Mouse (Mus musculus) hindbrain, embryonic 16.5 days (tissue): ENCODE data around the gene Pald1. TPM values are rescaled to one million over a fixed set of nuclear protein-coding genes. Genes with fewer than 3 reads are reported as not detected.

ENCODE experiments used
- ATAC-seq: fragments of 200-750 bp; cut with Nextera tagmentation; 2 replicates; pipeline ENCODE4 v1.8.0; 2017; ENCODE audit warnings: moderate TSS enrichment, moderate library complexity
- H3K27ac ChIP-seq: fragments of 300-500 bp; sonication (generic); 2 replicates; pipeline ENCODE4 v1.5.1; 2014; ENCODE audit warnings: low read depth, mild to moderate bottlenecking, control low read depth, low read length, moderate library complexity
- H3K27me3 ChIP-seq: fragments of 300-500 bp; sonication (generic); replicated peaks from 2 replicates; pipeline ENCODE4 v1.6.1; 2014; ENCODE audit warnings: low read length; ENCODE audit not compliant: control insufficient read depth, insufficient read depth
- H3K36me3 ChIP-seq: fragments of 300-500 bp; sonication (generic); 2 replicates; pipeline ENCODE4 v1.6.1; 2014; ENCODE audit warnings: mild to moderate bottlenecking, low read length, moderate library complexity, mixed read lengths; ENCODE audit not compliant: control insufficient read depth, insufficient read depth
- H3K4me1 ChIP-seq: fragments of 300-500 bp; sonication (generic); 2 replicates; pipeline ENCODE4 v1.6.1; 2014; ENCODE audit warnings: low read depth, low read length; ENCODE audit not compliant: control insufficient read depth, insufficient read depth
- H3K4me2 ChIP-seq: fragments of 300-500 bp; sonication (generic); 2 replicates; pipeline ENCODE4 v1.6.1; 2014; ENCODE audit warnings: mild to moderate bottlenecking, low read length, control low read depth, moderate library complexity
- H3K4me3 ChIP-seq: fragments of 300-500 bp; sonication (generic); 2 replicates; pipeline ENCODE4 v1.5.1; 2014; ENCODE audit warnings: mild to moderate bottlenecking, low read length, control low read depth, moderate library complexity
- H3K9ac ChIP-seq: fragments of 300-500 bp; sonication (generic); 2 replicates; pipeline ENCODE4 v1.6.1; 2014; ENCODE audit warnings: low read depth, mild to moderate bottlenecking, control low read depth, low read length, moderate library complexity
- H3K9me3 ChIP-seq: fragments of 300-500 bp; sonication (generic); 2 replicates; pipeline ENCODE4 v1.6.1; 2014; ENCODE audit warnings: mild to moderate bottlenecking, low read length, moderate library complexity; ENCODE audit not compliant: control insufficient read depth
- whole genome bisulfite sequencing: fragments of 180-500 bp; shearing (Covaris S2); extraction: QIAGEN DNeasy Blood & Tissue Kit; methylation state at CpG from one replicate; pipeline ENCODE4 v1.1.7; 2014; 5-methylcytosine and 5-hydroxymethylcytosine counted together
- polyA plus RNA-seq: library from polyadenylated mRNA; unstranded; fragments of >200 nt; fragmentation: Nextera tagmentation; extraction: Ambion mirVana; gene quantifications from 2 replicates; pipeline ENCODE4 v1.2.1, GENCODE M21; 2015

Gene Pald1
- polyA plus RNA-seq, 1 experiment from 2014 or later = 26.9 TPM

DNA sequence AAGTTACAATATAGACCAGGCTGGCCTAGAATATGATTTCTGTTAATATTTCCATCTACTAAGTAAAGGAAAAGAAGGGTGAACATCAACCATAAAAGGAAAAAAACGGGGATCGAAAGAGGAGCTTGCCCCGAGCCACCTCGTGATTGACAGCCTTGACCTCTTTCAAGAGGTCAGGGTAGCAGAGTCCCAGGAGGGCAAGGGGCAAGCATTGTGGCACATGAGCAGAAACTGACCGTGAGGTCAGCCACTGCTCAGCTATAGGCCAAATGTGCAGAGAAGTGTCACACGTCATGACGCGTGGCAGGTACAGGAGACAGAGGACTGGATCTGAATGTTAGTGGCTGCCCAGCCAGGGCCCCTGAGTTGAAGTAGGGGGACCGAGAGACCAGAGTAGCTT, 43.1 kb downstream of the Pald1 start:
- no peak overlapping the region for H3K4me2 ChIP-seq
- 65% methylated on average over 9 of the region's 9 CpGs for WGBS
- H3K4me3 ChIP-seq = no peak overlapping the region
- ATAC-seq = no peak
- no peak overlapping the region for H3K9ac ChIP-seq
- H3K27ac ChIP-seq = no peak overlapping the region
- H3K4me1 ChIP-seq = no peaks in the 10 kb centered on the region
- H3K9me3 ChIP-seq = no peaks in the 10 kb centered on the region
- 0 out of 2 replicates have a peak, but pooled peaks cover 4% of the 10 kb centered on the region for H3K36me3 ChIP-seq
- H3K27me3 ChIP-seq = no peaks in the 10 kb centered on the region

GRCm38 (mm10) chr10:61339216-61339615, 44.1 kb downstream of the Pald1 start:
- Histone ChIP-seq H3K9ac (no peak overlapping the region), H3K4me2 (no peak overlapping the region), H3K27me3 (no peaks in the 10 kb centered on the region), H3K9me3 (no peaks in the 10 kb centered on the region), H3K27ac (no peak overlapping the region), H3K4me3 (no peak overlapping the region), H3K36me3 (0 out of 2 replicates have a peak, but pooled peaks cover 4% of the 10 kb centered on the region), H3K4me1 (no peaks in the 10 kb centered on the region)
- ATAC-seq = no peak
- 90% methylated on average over 9 of the region's 9 CpGs for WGBS

DNA sequence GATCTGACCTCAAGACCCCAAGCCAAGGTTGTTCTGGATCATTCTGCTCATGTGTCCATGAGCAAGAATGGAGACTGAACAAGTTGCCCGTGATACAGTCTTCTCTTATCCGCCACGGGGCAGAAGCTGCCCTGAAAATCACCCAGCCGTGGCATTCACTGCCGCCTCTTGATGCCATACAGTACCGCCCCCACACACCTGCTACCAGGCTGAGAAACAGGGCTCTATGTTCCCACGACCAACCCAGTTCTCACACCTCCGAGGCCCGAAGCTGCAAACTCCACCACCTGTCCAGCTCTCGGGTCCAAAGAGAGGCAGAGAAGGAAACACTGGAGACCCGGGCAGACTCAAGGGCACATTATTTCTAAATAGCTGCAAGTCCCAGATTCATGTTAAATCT, 45.7 kb downstream of the Pald1 start:
- Histone ChIP-seq H3K4me1 (no peaks in the 10 kb centered on the region), H3K36me3 (0 out of 2 replicates have a peak, but pooled peaks cover 4% of the 10 kb centered on the region), H3K27ac (no peak overlapping the region), H3K9me3 (no peaks in the 10 kb centered on the region), H3K9ac (no peak overlapping the region), H3K4me2 (no peak overlapping the region), H3K27me3 (no peaks in the 10 kb centered on the region), H3K4me3 (no peak overlapping the region)
- ATAC-seq = no peak
- 90% methylated on average over 11 of the region's 11 CpGs for WGBS

- 84% methylated on average over 5 of the region's 5 CpGs for WGBS
- Histone ChIP-seq H3K27me3 (no peaks in the 10 kb centered on the region), H3K9ac (no peak overlapping the region), H3K4me3 (no peak overlapping the region), H3K36me3 (no peaks in the 10 kb centered on the region), H3K4me2 (no peak overlapping the region), H3K9me3 (no peaks in the 10 kb centered on the region), H3K4me1 (no peaks in the 10 kb centered on the region), H3K27ac (no peak overlapping the region)
- peak; percentile 6; the same call in 1 of the 2 replicates for ATAC-seq
Observed at GRCm38 (mm10) chr10:61336592-61336991, 46.7 kb downstream of the Pald1 start.

- H3K4me2 ChIP-seq = no peak overlapping the region
- H3K9ac ChIP-seq = no peak overlapping the region
- no peak overlapping the region for H3K27ac ChIP-seq
- H3K4me3 ChIP-seq = no peak overlapping the region
- no peaks in the 10 kb centered on the region for H3K27me3 ChIP-seq
- WGBS = 22% methylated on average over 6 of the region's 6 CpGs
- peak; percentile 62 for ATAC-seq
- no peaks in the 10 kb centered on the region for H3K36me3 ChIP-seq
- no peaks in the 10 kb centered on the region for H3K9me3 ChIP-seq
- H3K4me1 ChIP-seq = peaks cover 1% of the 10 kb centered on the region; the same call in 1 of the 2 replicates
Observed at GRCm38 (mm10) chr10:61336137-61336536, 47.2 kb downstream of the Pald1 start.

GRCm38 (mm10) chr10:61334545-61334944, 48.8 kb downstream of the Pald1 start:
- H3K9ac ChIP-seq = no peak overlapping the region
- H3K27me3 ChIP-seq = no peaks in the 10 kb centered on the region
- WGBS = 76% methylated on average over 7 of the region's 7 CpGs
- H3K36me3 ChIP-seq = no peaks in the 10 kb centered on the region
- H3K4me1 ChIP-seq = peaks cover 5% of the 10 kb centered on the region
- ATAC-seq = no peak
- H3K27ac ChIP-seq = no peak overlapping the region
- H3K4me3 ChIP-seq = no peak overlapping the region
- no peaks in the 10 kb centered on the region for H3K9me3 ChIP-seq
- H3K4me2 ChIP-seq = no peak overlapping the region

- no peak overlapping the region for H3K4me2 ChIP-seq
- H3K36me3 ChIP-seq = no peaks in the 10 kb centered on the region
- no peak overlapping the region for H3K4me3 ChIP-seq
- H3K27me3 ChIP-seq = no peaks in the 10 kb centered on the region
- H3K4me1 ChIP-seq = peaks cover 5% of the 10 kb centered on the region
- no peak overlapping the region; the same call in 1 of the 2 replicates for H3K27ac ChIP-seq
- no peak overlapping the region; the same call in 1 of the 2 replicates for H3K9ac ChIP-seq
- H3K9me3 ChIP-seq = no peaks in the 10 kb centered on the region
- WGBS = 42% methylated on average over 5 of the region's 5 CpGs
- ATAC-seq = peak; percentile 81
Observed at GRCm38 (mm10) chr10:61331046-61331445, 52.3 kb downstream of the Pald1 start.

DNA sequence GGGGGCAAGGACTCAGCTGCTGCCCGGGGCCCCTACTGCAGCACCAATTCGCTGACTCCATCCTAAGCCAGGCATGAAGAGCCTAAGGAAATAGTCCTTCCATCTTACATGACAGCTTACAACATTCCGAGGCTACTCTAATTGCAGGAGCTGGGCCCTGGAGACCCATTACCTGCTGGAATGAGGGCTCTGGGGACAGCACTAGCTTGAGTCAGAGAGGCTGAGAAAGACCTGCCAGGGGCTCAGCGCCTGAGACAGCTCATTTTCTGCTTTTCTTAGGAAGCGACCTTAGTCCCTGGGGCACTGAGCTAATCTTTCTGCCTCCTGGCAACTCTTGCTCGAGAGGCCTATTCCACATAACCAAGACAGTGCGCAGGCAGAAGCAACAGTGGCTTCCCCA, 54.4 kb downstream of the Pald1 start:
- H3K4me1 ChIP-seq = peaks cover 5% of the 10 kb centered on the region
- H3K9me3 ChIP-seq = no peaks in the 10 kb centered on the region
- H3K36me3 ChIP-seq = no peaks in the 10 kb centered on the region
- no peak overlapping the region for H3K4me3 ChIP-seq
- no peaks in the 10 kb centered on the region for H3K27me3 ChIP-seq
- no peak overlapping the region for H3K27ac ChIP-seq
- H3K4me2 ChIP-seq = no peak overlapping the region
- 0 out of 2 replicates have a peak, but pooled peaks have one; percentile 34 for ATAC-seq
- H3K9ac ChIP-seq = no peak overlapping the region
- 35% methylated on average over 7 of the region's 7 CpGs for WGBS

DNA sequence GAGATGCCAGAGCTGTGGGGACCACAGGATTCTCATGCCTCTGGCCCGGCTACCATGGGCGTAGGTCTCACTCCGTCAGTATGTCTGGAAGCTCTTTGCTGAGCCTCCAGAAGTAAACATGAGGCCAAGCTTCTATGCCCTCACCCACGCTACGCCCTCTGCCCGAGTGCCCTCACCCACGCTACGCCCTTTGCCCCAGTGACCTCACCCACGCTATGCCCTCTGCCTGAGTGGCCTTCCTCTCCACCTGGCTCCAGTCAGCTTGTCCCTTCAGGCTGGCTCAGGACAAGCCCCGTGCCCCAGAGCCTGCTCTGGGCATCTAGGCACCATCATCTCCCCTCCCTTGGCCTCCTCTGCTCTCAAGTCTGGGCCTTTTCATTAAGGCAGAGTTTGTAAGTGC, 55.8 kb downstream of the Pald1 start:
- 78% methylated on average over 10 of the region's 10 CpGs for WGBS
- H3K27me3 ChIP-seq = no peaks in the 10 kb centered on the region
- ATAC-seq = no peak
- no peak overlapping the region for H3K4me2 ChIP-seq
- no peak overlapping the region for H3K9ac ChIP-seq
- no peak overlapping the region for H3K27ac ChIP-seq
- peaks cover 4% of the 10 kb centered on the region; the same call in 1 of the 2 replicates for H3K36me3 ChIP-seq
- H3K4me1 ChIP-seq = peaks cover 5% of the 10 kb centered on the region
- peaks cover 5% of the 10 kb centered on the region for H3K9me3 ChIP-seq
- H3K4me3 ChIP-seq = no peak overlapping the region
